Mouse (Mus musculus) heart, embryonic 14.5 days (tissue): ENCODE data around the gene Dzip1l. TPM values are rescaled to one million over a fixed set of nuclear protein-coding genes. Genes with fewer than 3 reads are reported as not detected.

Source experiments
- ATAC-seq: fragments of 200-750 bp; cut with Nextera tagmentation; 2 replicates; pipeline ENCODE4 v1.8.0; 2017; ENCODE audit warnings: low read depth, moderate TSS enrichment; ENCODE audit not compliant: insufficient number of reproducible peaks, insufficient read depth, low FRiP score
- H3K27ac ChIP-seq, 2 experiments: fragments of 200-500 bp in 1 of 2; fragments of 300-500 bp in 1 of 2; sonication (generic) in 1 of 2; replicated peaks in 1 of 2; 2 replicates each; pipeline ENCODE4 v1.5.1; 2012 to 2014; ENCODE audit warnings: low read depth in 2 of 2, low read length in 2 of 2, control low read depth in 1 of 2, mild to moderate bottlenecking in 1 of 2, mixed read lengths in 1 of 2; ENCODE audit not compliant: control insufficient read depth in 1 of 2, insufficient read depth in 1 of 2
- H3K27me3 ChIP-seq: fragments of 300-500 bp; sonication (generic); 2 replicates; pipeline ENCODE4 v1.6.1; 2014; ENCODE audit warnings: mild to moderate bottlenecking, low read length, control low read depth; ENCODE audit not compliant: control insufficient read depth, insufficient read depth
- H3K36me3 ChIP-seq: fragments of 300-500 bp; sonication (generic); 2 replicates; pipeline ENCODE4 v1.6.1; 2014; ENCODE audit warnings: mild to moderate bottlenecking, control low read depth, low read length, mixed read lengths; ENCODE audit not compliant: control insufficient read depth, insufficient read depth
- H3K4me1 ChIP-seq, 2 experiments: fragments of 200-500 bp in 1 of 2; fragments of 300-500 bp in 1 of 2; sonication (generic) in 1 of 2; 2 replicates each; pipeline ENCODE4 v1.6.1; 2012 to 2014; ENCODE audit warnings: low read length in 2 of 2, control low read depth in 1 of 2, mixed read lengths in 1 of 2; ENCODE audit not compliant: control insufficient read depth in 2 of 2, insufficient read depth in 2 of 2
- H3K4me2 ChIP-seq: fragments of 300-500 bp; sonication (generic); 2 replicates; pipeline ENCODE4 v1.6.1; 2014; ENCODE audit warnings: mild to moderate bottlenecking, low read length
- H3K4me3 ChIP-seq, 2 experiments: fragments of 200-500 bp in 1 of 2; fragments of 300-500 bp in 1 of 2; sonication (generic) in 1 of 2; 2 replicates each; pipeline ENCODE4 v1.5.1; 2012 to 2014; ENCODE audit warnings: low read length in 2 of 2, mild to moderate bottlenecking in 2 of 2, control low read depth in 1 of 2, low read depth in 1 of 2, moderate library complexity in 1 of 2; ENCODE audit not compliant: control insufficient read depth in 1 of 2, insufficient read depth in 1 of 2
- H3K9ac ChIP-seq: fragments of 300-500 bp; sonication (generic); 2 replicates; pipeline ENCODE4 v1.6.1; 2014; ENCODE audit warnings: mild to moderate bottlenecking, low read length
- H3K9me3 ChIP-seq: fragments of 300-500 bp; sonication (generic); 2 replicates; pipeline ENCODE4 v1.6.1; 2016; ENCODE audit warnings: low read length, control low read depth; ENCODE audit not compliant: control insufficient read depth
- WGBS: fragments of 180-500 bp; shearing (Covaris S2); extraction: QIAGEN DNeasy Blood & Tissue Kit; methylation state at CpG from one replicate; pipeline ENCODE4 v1.1.7; 2014; 5-methylcytosine and 5-hydroxymethylcytosine counted together
- polyA plus RNA-seq: library from polyadenylated mRNA; unstranded; fragments of >200 nt; fragmentation: Nextera tagmentation; extraction: Ambion mirVana; gene quantifications from 2 replicates; pipeline ENCODE4 v1.2.1, GENCODE M21; 2014

Gene Dzip1l
- polyA plus RNA-seq, 1 experiment from 2014 or later = 14.6 TPM

DNA sequence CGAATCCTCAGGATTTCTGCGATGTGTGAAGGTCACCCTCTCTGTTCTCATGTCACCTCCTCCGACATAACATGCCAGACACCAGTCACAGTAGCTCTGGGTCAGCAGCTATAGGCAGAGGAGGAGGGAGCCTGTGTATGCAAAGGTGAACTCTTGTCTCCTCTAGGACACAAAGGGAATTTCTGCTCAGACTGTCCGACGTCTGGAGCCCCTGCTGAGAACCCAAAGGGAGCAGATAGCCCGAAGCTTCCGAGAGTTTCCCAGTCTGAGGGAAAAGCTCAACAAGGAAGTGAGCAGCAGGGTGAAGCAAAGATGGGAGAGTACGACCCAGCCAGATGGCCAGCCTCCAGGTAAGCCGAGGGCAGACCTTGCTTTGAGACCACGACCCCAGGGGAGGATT, 31.5 kb downstream of the Dzip1l start:
- Histone ChIP-seq H3K27me3 (no peaks in the 10 kb centered on the region), H3K4me3 (no peak overlapping the region), H3K4me2 (no peak overlapping the region), H3K9me3 (no peaks in the 10 kb centered on the region), H3K9ac (0 out of 2 replicates have a peak overlapping the region, but pooled peaks have one; percentile 0), H3K27ac (0 out of 4 replicates have a peak overlapping the region, but pooled peaks of 1 of the 2 experiments have one; percentile 15), H3K4me1 (peaks cover 3 to 8% of the 10 kb centered on the region in 2 experiments; a peak in 1 of 4 replicates), H3K36me3 (peaks cover 87% of the 10 kb centered on the region)
- 57% methylated on average over 10 of the region's 10 CpGs for WGBS
- ATAC-seq = no peak

DNA sequence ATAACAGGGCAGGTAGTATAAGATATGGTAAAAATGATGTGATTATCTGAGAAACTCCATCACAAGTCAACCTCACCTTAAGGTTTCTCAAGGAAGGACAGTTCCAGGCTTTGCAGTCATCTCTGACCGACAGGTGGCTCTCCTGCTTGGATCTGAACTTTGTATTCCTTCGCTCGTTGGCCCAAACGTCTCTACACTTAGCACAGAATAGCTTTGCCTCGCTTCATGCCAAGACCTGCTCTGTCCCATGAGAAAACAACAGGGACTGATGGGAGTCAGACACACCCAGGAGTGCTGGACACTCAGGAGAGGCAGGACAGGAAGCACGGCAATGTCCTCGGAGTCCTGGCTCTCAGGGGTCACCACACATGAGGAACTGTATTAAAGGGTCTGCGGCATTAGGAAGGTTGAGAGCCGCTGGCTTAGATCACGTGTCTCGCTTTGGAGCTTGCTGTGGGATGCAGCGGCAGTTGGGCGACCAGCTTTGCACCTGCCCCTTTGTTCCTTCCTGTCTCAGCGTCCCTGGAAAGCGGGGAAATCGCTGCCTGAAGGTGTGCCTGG, 32.4 kb downstream of the Dzip1l start:
- Histone ChIP-seq H3K27me3 (no peaks in the 10 kb centered on the region), H3K27ac (peak overlapping the region in 1 of 2 experiments; percentile 9; a peak in 1 of 4 replicates), H3K9ac (no peak overlapping the region), H3K36me3 (peaks cover 87% of the 10 kb centered on the region), H3K4me2 (no peak overlapping the region), H3K4me3 (no peak overlapping the region), H3K9me3 (no peaks in the 10 kb centered on the region), H3K4me1 (peaks cover 3 to 8% of the 10 kb centered on the region in 2 experiments; a peak in 1 of 4 replicates)
- ATAC-seq = no peak
- 75% methylated on average over 16 of the region's 16 CpGs for WGBS

DNA sequence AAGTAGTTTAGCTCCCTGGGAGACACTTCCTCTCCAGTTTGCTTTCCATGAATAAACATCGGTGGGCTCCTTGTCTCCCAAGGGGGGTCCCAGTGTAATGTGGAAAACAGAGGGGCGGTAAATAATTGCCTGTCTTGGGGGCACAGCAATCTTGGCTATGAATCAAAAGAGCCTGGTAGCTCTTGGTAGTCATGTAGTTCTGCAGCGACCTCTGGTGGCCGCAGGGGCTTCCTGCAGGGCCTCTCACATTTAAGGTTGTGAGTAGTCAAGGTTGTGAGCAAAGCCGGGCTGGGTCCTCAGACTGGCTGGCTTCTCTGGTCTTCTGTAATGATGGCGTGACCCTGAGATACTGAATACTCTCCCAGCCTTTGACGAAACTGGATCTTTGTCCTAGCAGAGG, 33.1 kb downstream of the Dzip1l start:
- no peak overlapping the region for H3K4me2 ChIP-seq
- WGBS = 27% methylated on average over 7 of the region's 7 CpGs
- ATAC-seq = no peak

DNA sequence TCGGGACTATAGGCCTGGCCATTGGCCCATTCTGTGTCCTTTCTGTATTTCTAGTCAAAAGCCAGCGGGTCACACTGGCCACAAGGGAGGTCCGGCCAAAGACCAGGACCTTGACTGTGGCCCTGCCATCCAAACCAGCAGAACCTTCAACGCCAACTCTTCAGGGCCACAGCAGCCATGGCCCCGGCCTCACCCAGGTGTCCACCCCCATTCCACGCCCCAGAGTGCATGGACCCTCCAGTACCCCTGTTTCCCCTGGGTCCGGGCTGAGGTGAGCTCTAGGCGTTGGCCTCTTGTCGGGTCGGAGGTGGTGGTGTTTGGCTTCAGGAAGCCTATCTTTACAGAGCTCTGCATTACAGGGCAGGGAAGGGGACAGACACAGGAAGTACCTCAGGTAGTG, 33.6 kb downstream of the Dzip1l start:
- Histone ChIP-seq H3K4me2 (no peak overlapping the region), H3K4me3 (no peak overlapping the region), H3K27me3 (no peaks in the 10 kb centered on the region), H3K36me3 (peaks cover 87% of the 10 kb centered on the region), H3K27ac (no peak overlapping the region), H3K4me1 (peaks cover 3 to 8% of the 10 kb centered on the region in 2 experiments; a peak in 1 of 4 replicates), H3K9ac (no peak overlapping the region), H3K9me3 (no peaks in the 10 kb centered on the region)
- WGBS = 89% methylated on average over 10 of the region's 10 CpGs
- no peak for ATAC-seq

More for the DNA sequence above, 33.1 kb downstream of the Dzip1l start:
- Histone ChIP-seq H3K4me1 (peaks cover 3 to 8% of the 10 kb centered on the region in 2 experiments; a peak in 1 of 4 replicates), H3K9me3 (no peaks in the 10 kb centered on the region), H3K4me3 (no peak overlapping the region), H3K9ac (no peak overlapping the region), H3K36me3 (peaks cover 87% of the 10 kb centered on the region), H3K27ac (no peak overlapping the region; a peak in 1 of 4 replicates), H3K27me3 (no peaks in the 10 kb centered on the region)

DNA sequence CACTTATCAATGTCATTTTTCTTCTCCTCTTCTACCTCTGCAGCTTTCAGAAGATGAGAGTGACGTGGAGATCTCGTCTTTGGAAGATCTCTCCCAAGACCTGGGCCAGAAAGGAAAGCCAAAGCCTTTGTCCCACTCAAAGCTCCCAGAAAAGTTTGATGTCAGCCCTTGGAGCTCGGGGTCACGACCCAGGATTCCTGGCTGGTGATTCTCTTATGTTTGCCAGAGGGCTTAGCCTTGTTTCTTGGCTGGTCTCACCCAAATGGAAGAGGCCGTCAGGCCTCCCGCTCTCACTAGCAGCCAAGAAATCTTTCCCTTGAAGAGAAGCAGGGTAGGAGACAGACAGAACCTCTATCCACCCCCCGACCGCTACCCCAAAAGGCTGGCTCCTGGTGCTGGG, 38.3 kb downstream of the Dzip1l start:
- no peak overlapping the region for H3K9ac ChIP-seq
- no peak overlapping the region for H3K27ac ChIP-seq
- H3K4me1 ChIP-seq = no peaks in the 10 kb centered on the region
- no peak overlapping the region for H3K4me2 ChIP-seq
- H3K27me3 ChIP-seq = no peaks in the 10 kb centered on the region
- peaks cover 78% of the 10 kb centered on the region for H3K36me3 ChIP-seq
- no peak overlapping the region for H3K4me3 ChIP-seq
- no peak for ATAC-seq
- 83% methylated on average over 8 of the region's 8 CpGs for WGBS
- 0 out of 2 replicates have a peak, but pooled peaks cover 6% of the 10 kb centered on the region for H3K9me3 ChIP-seq

DNA sequence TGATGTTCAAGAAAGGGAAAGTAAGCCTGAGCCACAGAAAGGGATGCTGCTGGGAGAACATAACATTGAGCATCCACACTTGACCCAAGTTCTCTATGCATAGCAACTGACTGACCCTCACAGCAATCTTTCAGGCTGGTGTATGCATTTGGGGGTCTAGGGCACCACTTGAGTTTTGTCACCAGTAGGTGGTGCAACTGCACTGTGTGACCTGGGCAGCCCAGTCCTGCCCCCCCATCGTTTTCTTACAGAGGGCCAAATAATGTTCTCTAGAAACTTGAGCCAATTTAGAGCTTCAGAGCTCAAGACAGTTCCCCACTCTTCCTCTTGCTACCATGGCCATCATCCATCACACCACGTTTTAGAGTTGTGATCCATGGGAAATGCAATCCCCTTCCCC, 42.3 kb downstream of the Dzip1l start:
- H3K4me2 ChIP-seq = no peak overlapping the region
- H3K36me3 ChIP-seq = peaks cover 38% of the 10 kb centered on the region
- no peak overlapping the region for H3K4me3 ChIP-seq
- WGBS = 28% methylated on average over 2 of the region's 2 CpGs
- no peak overlapping the region for H3K9ac ChIP-seq
- 0 out of 2 replicates have a peak, but pooled peaks cover 6% of the 10 kb centered on the region for H3K9me3 ChIP-seq
- ATAC-seq = no peak
- no peaks in the 10 kb centered on the region for H3K27me3 ChIP-seq
- H3K4me1 ChIP-seq = no peaks in the 10 kb centered on the region
- H3K27ac ChIP-seq = no peak overlapping the region

DNA sequence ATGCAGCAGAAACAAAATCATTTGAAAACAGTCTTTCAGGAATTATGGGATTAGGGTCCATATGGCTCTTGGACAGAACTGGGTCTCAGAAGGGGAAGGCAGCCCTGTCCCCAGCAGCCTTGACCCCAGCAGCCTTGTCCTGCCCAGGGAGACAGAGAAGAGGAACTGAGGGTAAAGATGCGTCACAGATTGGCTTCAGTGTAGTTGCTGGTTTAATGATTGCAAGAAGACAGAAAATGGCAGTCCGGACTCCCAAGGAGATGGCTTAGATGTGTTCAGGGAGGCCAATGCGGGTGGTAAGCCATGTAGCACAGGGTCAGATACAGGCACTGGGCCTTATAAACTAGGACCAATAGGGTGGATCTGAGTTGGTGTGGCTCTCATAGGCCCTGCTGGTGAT, 46.4 kb downstream of the Dzip1l start:
- H3K4me2 ChIP-seq = no peak overlapping the region
- ATAC-seq = no peak
- no peak overlapping the region for H3K4me3 ChIP-seq
- no peaks in the 10 kb centered on the region for H3K27me3 ChIP-seq
- peaks cover 4% of the 10 kb centered on the region; the same call in 1 of the 2 replicates for H3K36me3 ChIP-seq
- no peaks in the 10 kb centered on the region for H3K4me1 ChIP-seq
- no peaks in the 10 kb centered on the region for H3K9me3 ChIP-seq
- no peak overlapping the region for H3K27ac ChIP-seq
- H3K9ac ChIP-seq = no peak overlapping the region
- WGBS = 93% methylated on average over 3 of the region's 3 CpGs
